Mouse (Mus musculus) T-cell, adult 2 months (primary cell): ENCODE data around the gene Slc6a13.

Experiments
- DNase-seq: peaks from one replicate; pipeline ENCODE4 v3.0.0; 2022; ENCODE audit warnings: low spot score

Slc6a13 gene

DNA sequence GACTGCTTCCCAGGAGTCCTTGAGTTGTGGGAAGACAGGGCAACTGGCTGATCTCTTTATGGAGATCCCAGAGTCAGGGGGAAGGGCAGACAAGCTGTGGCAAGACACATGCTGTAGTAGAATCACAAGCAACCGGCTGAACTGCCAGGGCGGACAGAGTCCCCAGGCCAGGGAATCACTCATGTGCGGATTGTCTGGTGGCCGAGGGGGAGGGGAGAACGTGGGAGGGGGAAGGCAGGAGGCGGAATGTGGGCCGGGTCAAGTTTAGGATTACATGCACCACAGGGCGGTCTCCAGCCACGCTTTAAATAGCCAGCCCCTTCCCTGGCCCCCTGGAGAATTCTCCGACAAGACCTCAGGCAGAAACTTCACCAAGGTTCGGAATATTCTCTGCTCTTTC is at the start of gene Slc6a13:
Slc6a13 (plus strand) TSS at position 274 of the 400 bp plus-strand sequence.
- no peak for DNase-seq

DNA sequence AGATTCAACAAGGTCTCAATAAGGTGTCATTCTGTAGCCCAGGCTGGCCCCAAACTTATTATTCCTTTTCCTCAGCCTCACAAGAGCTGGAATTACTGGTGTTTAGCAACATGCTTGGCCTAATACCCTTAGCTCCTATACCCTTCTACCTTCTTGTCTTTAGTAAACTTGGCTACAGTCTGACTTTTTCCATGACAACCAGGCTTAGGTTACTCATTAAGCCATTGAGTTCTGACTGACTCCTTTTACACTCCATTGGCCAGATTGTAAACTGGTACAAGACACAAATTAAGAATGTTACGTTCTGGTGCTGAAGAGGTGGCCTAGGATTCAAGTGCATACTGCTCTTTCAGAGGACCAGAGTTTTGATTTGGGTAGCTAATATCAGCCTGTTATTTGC is 49.6 kb upstream of the Slc6a13 start:
- no peak for DNase-seq

DNA sequence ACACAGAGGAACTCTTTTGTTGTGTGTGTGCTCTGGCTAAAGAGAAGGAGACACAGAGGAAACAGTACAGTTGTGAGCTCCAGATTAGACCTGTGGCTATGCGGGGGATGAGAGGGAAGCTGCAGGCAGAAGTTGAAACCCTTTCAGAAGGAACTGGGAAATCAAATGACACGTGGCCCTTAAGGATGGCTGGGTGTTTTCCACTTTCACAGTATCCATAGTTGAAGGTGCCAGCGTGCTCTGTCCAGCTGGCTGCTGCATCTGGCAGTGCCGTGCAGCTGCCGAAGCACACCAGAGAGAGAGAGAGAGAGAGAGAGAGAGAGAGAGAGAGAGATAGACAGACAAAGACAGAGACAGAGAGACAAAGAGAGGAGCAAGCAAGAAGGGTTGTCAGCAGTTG is 48.8 kb upstream of the Slc6a13 start:
- DNase-seq, result no peak

DNA sequence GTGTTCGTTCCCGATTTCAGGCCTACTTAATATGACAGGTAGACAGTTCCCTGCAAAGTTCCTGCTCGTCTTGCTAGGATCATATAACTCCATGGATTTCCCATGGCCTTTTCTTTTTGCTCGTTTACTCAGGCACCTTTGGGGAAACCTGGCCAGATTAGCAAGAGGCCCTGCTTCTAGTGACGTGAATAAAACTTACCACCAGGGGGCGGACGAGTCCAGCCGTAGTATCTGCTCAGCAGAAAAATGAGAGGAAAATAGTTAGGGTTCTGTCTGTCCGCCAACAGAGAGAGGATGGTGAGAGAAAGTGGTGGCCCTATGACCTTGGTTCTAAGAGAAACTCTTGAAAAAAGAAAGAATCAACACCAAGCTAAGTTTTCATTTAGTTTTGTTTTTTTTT is 39.5 kb upstream of the Slc6a13 start:
- peak; percentile 67 for DNase-seq

DNA sequence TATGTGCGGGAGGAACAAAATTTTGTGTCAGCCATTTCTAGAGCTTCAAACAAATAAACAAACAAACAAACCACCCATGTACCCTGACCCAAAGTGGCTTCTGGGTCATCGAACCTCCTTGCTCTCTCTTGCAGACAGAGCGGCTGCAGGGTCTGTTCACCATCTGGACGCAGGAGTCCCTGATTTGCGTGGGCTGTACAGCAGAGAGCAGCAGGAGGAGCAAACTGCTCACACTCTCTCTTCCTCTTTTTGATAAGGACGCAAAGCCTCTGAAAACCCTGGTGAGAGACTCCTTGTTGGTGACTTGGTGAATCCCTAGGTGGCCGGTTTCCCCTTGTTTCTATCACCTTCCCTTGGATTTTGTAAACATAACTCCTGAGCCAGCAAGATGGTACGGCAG is 38.8 kb upstream of the Slc6a13 start:
- no peak for DNase-seq

DNA sequence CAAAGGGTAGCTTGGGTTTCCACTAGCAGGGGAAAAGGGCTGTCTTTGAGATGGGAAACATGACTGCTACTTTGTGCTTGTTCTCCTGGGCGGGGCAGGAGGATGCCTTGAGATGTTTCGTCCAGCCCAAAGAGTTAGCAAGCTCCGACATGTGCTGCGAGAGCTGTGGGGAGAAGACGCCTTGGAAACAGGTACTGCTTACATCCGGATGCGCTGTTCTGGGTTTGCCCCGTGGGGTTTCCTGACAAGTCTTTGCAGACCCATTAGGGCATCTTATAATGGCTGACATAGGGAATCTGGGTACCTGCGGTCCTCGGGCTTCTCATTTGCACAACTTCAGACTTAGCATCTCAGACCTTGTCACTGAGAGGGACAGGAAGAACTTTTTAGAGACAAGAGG is 38.0 kb upstream of the Slc6a13 start:
- DNase-seq, result no peak

DNA sequence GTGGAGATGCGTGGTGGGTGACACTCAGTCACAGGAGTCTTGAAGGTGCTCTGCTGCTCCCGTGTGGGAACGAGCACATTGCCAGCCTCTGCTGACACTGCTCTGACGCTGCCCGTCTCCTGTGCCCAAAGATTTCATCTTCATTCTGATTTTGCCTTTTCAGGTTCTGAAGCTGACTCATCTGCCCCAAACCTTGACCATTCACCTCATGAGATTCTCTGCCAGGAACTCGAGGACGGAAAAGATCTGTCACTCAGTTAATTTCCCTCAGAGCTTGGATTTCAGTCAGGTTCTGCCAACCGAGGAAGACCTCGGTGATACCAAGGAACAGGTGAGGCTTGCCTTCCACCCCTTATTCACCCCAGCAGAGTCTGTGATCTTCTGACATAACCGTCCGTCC is 37.5 kb upstream of the Slc6a13 start:
- no peak for DNase-seq

DNA sequence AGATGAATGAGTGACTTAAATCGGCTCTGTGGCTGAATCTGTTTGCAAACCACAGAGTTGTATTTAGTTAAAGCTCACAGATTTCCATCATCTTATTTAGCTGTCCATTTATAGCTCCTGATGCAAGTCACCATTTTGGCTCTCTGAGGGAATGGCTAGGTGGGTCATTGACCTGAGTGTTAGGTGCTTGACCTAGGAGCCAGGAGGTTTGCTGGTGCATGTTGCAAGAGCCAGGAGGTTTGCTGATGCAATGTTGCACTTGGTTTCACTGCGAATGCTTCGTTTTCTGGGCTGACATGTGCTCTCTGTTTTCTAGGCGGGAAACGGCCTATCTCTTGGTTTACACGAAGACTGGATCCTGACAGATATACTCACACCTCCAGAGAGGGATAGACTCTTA is 29.9 kb upstream of the Slc6a13 start:
- DNase-seq, result no peak

DNA sequence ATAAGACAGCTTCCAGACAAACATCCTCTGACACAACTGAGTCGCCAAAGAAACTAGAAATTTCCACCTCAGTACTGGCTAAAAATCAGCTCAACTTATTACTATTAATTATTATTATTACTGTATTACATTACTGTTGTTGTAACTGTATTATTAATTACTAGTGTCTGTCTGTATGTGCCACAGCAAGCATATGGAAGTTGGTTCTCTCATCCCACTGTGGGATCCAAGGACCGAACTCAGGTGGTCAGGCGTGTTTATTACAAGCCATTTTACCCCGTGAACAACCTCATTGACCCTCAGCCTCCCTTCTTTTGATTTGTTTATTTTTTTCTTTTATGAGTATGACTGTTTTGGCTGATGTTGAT is 28.3 kb upstream of the Slc6a13 start:
- no peak for DNase-seq

DNA sequence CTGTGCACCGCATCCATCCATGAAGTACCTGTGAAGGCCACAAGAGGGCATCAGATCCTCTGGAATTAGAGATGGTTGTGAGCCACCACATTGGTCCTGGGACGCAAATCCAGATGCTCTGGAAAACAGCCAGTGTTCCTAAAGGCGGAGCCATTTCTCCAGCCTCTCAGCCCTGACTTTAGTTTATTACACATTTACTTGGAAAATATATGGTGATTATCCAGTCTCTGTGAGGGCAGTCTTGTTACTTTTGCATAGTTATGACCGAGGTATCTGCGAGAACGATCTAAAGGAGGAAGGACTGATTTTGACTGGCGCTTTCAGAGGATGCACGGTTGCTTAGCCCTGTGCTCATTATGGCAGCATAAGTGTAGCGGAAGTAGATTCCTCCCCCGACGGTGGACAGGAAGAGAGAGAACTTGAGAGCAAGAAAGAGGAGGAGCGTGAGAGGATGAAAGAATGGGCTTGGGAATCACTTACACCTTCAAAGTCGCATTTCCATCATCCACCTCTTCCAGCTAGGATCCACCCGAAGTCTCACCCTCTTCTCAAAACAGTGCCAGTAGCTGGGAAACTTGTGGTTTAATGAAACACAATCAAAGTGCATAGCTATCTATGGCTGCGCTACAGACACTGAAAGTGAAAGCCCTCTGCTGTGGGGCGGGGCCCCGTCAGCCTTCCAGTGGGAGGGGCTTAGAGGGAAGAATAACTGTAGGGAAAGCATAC is 27.8 kb upstream of the Slc6a13 start:
- DNase-seq, result peak; percentile 86

DNA sequence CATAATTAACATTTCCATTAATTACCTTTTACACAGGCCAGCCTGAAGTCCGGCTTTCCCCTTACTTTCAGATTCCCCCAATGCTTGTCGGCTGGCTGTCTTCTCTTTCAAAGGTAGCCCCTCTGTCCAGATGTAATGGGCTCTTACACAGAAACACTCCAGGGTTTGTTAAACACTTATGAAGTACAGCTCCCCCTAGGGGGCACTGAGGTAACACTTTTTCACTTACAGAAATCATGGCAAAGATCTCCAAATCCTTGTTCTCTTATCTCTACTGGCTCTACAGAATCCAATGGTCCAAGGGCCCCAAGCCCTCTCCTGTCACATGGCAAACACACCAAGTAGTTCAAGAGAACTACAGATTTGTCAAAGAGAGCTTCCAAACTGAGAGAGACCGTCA is 25.7 kb upstream of the Slc6a13 start:
- DNase-seq, result peak; percentile 61

DNA sequence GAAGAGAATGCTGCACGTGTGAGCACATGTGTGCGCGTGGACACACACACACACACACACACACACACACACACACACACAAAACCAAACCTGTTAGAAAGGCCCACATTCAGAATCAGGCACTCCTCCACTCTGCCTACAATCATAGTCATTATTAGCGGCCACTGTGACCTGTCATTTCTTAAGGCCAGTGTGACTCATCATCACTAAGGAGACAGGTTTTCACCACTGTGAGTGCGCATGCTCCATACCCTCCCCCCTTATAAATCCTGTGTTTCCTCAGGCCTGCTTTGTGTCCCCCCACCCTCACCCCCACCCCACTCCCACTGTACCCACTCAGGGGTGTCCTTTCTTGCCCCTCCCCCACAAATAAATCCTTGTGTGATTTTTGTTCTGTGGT is 15.9 kb upstream of the Slc6a13 start:
- DNase-seq, result no peak

DNA sequence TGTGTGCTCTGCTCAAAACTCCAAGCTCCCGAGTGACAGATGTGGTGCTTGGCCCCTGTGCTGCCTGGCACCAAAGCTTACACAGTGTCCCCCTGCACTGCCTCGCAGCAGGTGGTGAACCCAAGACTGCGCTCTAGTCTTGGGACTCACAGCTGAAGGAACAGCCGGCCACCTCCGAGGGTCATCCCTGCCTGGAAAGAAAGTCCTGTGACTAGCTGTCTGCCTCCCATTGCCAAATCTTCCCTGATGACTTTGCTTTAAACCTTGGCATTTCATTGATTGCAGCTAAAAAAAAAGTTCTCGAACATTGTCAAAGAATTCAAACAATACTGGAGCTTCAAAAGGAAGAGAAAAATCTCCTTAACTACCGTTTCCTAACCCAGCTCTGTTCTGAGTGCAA is 710 bp upstream of the Slc6a13 start:
- no peak for DNase-seq

DNA sequence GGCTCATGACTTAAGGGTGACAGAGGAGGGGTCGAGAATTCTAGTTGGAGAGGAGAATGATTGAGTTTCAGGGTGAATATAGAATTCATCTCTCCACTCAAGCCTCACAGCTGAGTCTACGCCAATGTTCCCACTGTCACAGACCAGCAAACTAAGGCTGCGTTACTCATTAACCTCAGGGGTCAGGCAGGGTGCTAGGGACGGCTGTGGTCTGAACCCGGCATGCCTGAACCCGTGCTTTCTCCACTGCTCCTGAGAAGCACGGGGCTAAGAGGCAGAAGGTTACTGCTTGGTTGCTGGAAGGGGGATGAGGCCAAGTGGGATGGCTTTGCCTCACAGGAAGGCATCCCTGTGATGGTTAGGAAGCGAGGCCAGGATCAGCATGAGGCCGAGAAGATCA is 477 bp downstream of the Slc6a13 start:
- DNase-seq, result no peak

DNA sequence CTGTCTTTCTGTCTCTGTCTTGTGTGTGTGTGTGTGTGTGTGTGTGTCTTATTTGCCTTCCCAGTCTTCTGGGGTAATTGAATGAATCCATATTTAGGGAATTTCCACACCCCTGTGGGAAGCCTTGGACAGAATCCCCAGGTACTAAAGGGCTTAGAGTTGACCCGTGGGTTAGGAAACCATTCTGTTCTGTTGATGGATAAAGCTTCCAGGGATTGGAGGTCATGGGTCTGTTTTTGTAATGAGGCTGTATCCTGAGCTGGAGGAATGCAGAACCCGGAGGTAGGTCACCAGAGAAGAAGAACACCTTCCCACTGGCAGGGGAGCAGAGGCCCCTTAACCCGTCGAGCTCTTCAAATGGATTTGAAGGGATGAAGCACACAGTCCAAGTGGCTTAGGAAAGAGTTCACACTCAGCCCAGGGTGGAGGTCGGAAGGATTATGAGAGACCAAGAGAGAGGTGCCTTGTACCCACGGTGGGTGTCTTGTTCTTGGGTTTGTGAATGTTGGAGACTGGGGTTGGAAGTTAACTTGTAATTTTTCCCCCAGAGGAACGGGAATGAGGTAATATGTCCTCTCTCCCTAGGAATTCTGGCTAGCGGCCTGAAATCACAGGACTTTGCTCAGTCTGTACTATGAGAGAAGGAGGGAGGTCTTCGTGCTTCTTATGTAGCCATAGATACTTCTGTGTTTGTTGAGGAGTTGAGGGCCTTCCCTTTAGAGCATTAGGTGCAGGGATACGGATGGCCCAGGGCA is 3.6 kb downstream of the Slc6a13 start:
- no peak for DNase-seq

DNA sequence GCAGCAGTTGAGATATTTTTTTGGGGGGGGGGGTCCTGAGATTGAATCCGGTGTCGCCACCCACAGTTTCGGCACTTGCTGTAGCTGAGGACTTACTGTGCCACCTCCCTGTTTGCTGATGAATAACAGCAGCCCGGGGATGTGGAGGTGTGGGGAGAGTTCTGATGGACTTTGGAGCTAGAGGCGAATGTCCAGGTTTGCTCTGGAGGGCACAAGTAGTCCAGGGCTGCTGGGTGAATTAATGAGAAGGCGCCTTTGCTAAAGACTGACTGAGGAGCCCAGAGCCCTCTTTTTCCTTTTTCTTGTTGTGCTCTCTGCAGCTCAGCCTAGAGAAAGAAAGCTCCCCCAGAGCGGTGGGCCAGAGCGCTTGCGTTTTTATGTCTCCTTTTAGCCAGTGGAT is 4.6 kb downstream of the Slc6a13 start:
- no peak for DNase-seq

DNA sequence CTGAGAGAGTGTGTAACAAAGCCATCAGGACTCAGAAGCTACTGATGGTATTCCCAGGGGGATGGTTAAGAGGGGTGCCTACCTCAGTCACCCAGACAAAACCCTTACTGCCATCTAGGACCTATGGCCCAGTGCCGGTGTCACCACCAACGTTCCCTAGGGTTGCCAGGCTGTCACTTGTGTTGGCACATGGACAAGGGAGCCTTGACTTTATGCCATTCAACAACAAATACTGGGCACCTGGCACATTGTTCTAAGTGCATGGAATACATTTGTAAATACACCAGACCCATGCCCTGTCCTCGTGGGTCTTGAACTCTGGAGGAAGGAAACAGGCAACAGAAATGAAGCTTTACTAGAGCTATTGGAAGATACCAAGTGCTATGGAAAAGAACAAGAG is 5.5 kb downstream of the Slc6a13 start:
- no peak for DNase-seq

DNA sequence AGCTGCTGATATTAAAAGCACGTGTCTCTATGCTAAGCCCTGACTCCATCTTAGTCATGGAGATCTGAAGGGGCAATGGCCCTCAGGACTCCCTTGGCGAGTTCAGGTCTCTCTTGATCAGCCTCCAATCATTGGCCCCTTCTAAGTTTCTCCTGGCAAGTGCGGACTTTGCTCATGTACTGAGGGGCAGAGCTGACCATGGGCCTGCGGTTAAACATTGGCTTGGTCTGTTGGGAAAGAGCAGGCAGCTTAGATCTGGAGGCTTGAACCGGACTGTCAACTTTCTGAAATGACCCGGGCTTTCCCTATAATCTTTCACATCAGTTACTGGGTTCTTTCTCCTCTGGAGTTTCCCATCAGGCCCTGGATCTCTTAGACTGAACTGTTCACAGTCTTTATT is 11.0 kb downstream of the Slc6a13 start:
- no peak for DNase-seq

DNA sequence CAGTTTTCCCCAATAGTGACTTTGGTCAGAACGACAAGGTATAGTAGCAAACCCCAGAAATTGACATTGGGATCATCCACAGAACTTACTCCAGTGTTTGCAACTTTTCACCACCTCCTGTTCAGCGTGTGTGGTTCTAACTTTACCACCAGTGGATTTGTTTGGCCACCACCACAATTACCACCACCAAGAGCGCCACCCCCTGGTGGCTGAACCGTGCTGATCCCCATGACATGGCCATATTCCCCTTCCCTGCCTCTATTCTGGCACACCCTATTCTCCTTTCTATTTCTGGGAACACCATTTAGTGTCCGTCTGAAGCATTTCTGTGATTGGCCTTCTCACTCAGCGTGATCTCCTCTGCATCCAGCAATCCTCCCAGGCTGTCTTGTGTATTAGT is 19.1 kb downstream of the Slc6a13 start:
- DNase-seq, result no peak

DNA sequence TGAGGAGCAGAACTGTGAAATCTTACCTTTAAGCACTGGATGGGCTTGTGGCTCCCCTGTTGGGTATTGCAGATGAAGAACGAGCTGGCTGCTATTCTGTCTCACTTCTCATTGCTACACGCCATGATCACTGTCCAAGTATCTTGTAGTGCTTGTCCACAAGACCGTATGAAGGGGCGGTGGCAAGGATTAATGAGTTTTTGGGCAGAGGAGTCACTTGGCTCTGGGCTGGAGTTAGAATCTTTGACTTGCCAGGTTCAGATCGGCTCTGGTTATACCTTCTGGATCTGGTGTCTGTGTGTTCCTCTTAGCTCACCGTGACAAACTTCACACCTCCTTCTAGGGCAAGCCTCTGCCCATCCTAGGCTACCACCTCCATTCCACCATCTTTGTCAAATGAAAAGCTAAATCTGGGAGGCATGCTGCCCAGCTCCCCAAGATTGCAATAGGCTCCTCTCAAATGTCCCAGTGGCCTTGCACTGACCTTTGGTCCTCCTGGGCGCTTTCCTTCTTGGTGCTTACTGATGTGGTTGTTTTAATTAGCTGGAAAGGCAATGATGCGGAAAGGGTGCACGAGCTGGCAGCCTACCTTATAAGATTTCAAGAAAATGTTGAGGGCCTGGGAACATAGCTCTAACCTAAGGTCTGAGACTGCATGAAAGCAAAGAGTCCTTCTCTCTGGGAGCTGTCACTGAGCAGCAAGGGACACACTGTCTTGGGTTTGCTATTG is 22.5 kb downstream of the Slc6a13 start:
- no peak for DNase-seq

DNA sequence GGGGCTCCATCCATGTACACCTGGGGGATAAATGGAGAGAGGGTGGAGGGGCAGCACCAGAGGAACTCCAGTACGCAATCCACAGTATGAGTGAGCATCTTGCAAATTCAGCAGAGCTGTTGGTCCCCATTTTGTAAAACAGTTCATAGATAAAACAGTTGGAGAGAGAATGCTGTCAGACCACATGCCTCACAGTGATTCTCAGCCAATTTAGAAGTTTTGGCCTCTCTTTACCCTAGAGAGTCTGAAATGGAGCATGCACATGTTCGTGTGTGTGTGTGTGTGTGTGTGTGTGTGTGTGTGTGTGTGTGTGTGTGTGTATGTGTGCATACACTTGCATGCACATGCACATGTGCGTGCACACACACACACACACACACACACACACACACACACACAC is 25.3 kb downstream of the Slc6a13 start:
- DNase-seq, result no peak

DNA sequence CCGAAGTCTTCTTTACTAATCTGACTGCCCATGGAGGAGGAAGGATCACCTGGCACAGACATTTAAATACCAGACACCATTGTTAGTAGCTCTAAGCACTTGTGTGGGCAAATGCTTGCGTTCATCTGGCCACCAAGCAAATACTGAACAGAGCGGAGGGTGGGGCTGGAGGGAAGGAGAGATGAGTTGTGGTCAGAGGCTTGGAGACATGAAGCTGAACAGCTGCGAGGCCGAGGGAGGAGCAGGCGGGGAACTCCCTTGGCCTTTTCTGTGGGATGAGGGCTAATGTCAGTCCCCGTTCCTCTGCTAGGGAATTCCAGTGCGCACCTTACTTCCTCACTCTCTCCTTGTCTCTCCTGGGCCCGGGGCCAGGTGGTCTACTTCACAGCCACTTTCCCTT is 25.7 kb downstream of the Slc6a13 start:
- no peak for DNase-seq

DNA sequence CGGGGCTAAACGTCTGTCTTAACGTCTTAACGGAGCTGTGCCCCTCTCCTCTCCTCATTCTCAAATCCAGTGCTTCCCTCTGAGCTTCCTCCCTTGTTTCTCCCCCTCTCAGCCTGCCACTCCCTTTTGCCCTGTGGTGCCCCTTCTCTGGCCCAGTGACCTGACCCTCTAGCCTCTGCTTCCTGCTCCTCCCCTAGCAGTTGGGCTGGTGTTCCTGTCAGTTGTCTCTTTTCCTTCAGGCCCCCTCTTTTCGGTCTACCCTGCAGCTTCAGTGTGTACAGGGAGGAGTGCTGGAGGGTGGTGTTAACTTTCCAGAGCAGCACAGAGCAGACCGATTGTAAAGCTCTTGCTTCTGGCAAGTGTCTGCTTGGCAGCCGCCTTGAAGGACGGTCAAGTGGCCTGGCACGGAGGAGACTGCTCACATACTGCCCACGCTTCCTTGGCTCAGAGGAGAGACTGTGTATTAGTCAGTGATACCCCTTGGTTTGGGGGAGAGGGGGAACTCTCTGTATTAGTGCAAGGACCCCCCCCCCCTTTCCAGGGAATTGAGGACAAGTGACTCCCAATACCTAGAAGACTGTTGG is 26.6 kb downstream of the Slc6a13 start:
- no peak for DNase-seq
